Mouse (Mus musculus) large intestine, adult 2 months (tissue): ENCODE results near the gene Yipf2. TPM values are rescaled to one million over a fixed set of nuclear protein-coding genes. Genes with fewer than 3 reads are reported as not detected.
"Not testable (repeated sequence)": the region's sequence is repeated elsewhere in the genome, so short reads cannot be mapped to it uniquely, and the experiment has no call there.

Experiments
- DNase-seq: peaks from one replicate; pipeline ENCODE4 v3.0.0-alpha.2; 2012; ENCODE audit warnings: low read depth, low spot score
- WGBS: fragments of 180-500 bp; shearing (Covaris S2); methylation state at CpG from one replicate; pipeline ENCODE4 v1.1.7; 2018; 5-methylcytosine and 5-hydroxymethylcytosine counted together
- polyA plus RNA-seq: library from polyadenylated mRNA; depleted of rRNA; stranded (reverse); fragments of >200 nt; gene quantifications from 2 replicates; pipeline ENCODE4 v1.2.3, GENCODE M21; 2012

The Yipf2 gene
- polyA plus RNA-seq, 1 experiment, result 31.1 TPM

GRCm38 (mm10) chr9:21601073-21601472 lies 8.4 kb upstream of the Yipf2 start:
- DNase-seq, result peak; percentile 38
- 28% methylated on average over 2 of the region's 2 CpGs for WGBS

- no peak for DNase-seq
- WGBS, result 74% methylated on average over 3 of the region's 3 CpGs
These were observed 7.6 kb upstream of the Yipf2 start for GRCm38 (mm10) chr9:21600186-21600585.

GRCm38 (mm10) chr9:21598198-21598597 lies 5.6 kb upstream of the Yipf2 start:
- no peak for DNase-seq
- WGBS, result 24% methylated on average over 2 of the region's 2 CpGs

- WGBS, result 39% methylated on average over 2 of the region's 2 CpGs
- no peak for DNase-seq
These were observed 2.2 kb upstream of the Yipf2 start for GRCm38 (mm10) chr9:21594838-21595237.

GRCm38 (mm10) chr9:21594350-21594749 lies 1.7 kb upstream of the Yipf2 start:
- 82% methylated on average over 8 of the region's 8 CpGs for WGBS

GRCm38 (mm10) chr9:21593122-21593721 lies 594 bp upstream of the Yipf2 start:
- WGBS, result under 1% methylated on average over 69 of the region's 69 CpGs
- DNase-seq, result no peak

More at GRCm38 (mm10) chr9:21594350-21594749, 1.7 kb upstream of the Yipf2 start:
- not testable (repeated sequence) for DNase-seq

GRCm38 (mm10) chr9:21591831-21592702 lies 561 bp downstream of the Yipf2 start:
- DNase-seq, result no peak
- 13% methylated on average over 17 of the region's 17 CpGs for WGBS

GRCm38 (mm10) chr9:21591127-21591830 lies 1.3 kb downstream of the Yipf2 start:
- no peak for DNase-seq
- WGBS, result 75% methylated on average over 6 of the region's 6 CpGs

- WGBS, result 87% methylated on average over 5 of the region's 5 CpGs
These were observed 3.1 kb downstream of the Yipf2 start for GRCm38 (mm10) chr9:21589538-21589937.

GRCm38 (mm10) chr9:21588350-21588749 lies 4.3 kb downstream of the Yipf2 start:
- no peak for DNase-seq
- WGBS, result 78% methylated on average over 8 of the region's 8 CpGs

More at GRCm38 (mm10) chr9:21589538-21589937, 3.1 kb downstream of the Yipf2 start:
- no peak for DNase-seq

GRCm38 (mm10) chr9:21587678-21588349 lies 4.8 kb downstream of the Yipf2 start:
- 79% methylated on average over 23 of the region's 23 CpGs for WGBS
- no peak for DNase-seq

GRCm38 (mm10) chr9:21585401-21585800 lies 7.2 kb downstream of the Yipf2 start:
- WGBS, result 90% methylated on average over 1 of the region's 1 CpGs
- no peak for DNase-seq

- DNase-seq, result no peak
- 81% methylated on average over 3 of the region's 3 CpGs for WGBS
These were observed 14.4 kb downstream of the Yipf2 start for GRCm38 (mm10) chr9:21578226-21578625.

- DNase-seq, result no peak
- WGBS, result 93% methylated on average over 1 of the region's 1 CpGs
These were observed 16.3 kb downstream of the Yipf2 start for GRCm38 (mm10) chr9:21576286-21576685.

- 92% methylated on average over 10 of the region's 10 CpGs for WGBS
- DNase-seq, result no peak
These were observed 17.4 kb downstream of the Yipf2 start for GRCm38 (mm10) chr9:21575253-21575652.

GRCm38 (mm10) chr9:21574012-21574801 lies 18.4 kb downstream of the Yipf2 start:
- WGBS, result 92% methylated on average over 8 of the region's 8 CpGs
- no peak for DNase-seq

GRCm38 (mm10) chr9:21568657-21569255 lies 23.9 kb downstream of the Yipf2 start:
- DNase-seq, result no peak
- 86% methylated on average over 8 of the region's 8 CpGs for WGBS

- 65% methylated on average over 2 of the region's 2 CpGs for WGBS
- DNase-seq, result no peak
These were observed 25.6 kb downstream of the Yipf2 start for GRCm38 (mm10) chr9:21567051-21567450.

GRCm38 (mm10) chr9:21566538-21566937 lies 26.1 kb downstream of the Yipf2 start:
- 95% methylated on average over 1 of the region's 1 CpGs for WGBS
- DNase-seq, result no peak
